Comparison of ENCODE assay signal across 9 mouse cellular contexts in the genomic region with DNA sequence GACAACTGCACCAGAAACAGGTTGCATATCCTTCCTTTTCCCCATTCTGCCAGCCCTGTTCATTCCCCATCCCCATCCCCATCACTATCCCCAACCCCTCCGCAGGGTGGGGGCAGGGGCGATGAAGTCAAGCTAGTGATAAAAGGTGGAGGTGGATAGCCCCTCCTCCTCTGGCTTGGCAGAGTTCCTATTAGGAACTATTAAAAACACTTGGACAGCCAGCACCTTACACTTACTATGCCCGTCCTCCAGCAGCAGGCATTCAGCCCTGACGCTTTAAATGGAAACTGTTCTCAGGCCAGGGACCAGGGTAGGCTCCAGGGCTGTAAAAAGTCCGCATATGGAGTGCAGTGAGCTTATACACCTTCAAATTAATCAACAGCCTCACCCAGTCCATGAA. TPM values are rescaled to one million over a fixed set of nuclear protein-coding genes. Genes with fewer than 3 reads are reported as not detected.
DNase-seq lines count a peak whose midpoint lies in the region; ATAC-seq and TF ChIP-seq lines count a peak whose summit lies in the region.
"Had no signal": no experiment of that assay in that cellular context is flagged by ENCODE, and none has a peak within 500 bp of the region (broad histone marks: within the 10 kb centered on the region; RNA-seq: fewer than 3 reads in every experiment).

No protein-coding gene starts in this region.

- no peaks in the 10 kb centered on the region for H3K36me3 ChIP-seq in intestine, postnatal 0 days (ENCODE audit: control insufficient read depth, insufficient read depth)
- no peaks in the 10 kb centered on the region for H3K36me3 ChIP-seq in neural tube, embryonic 14.5 days (ENCODE audit: control insufficient read depth, insufficient read depth, low read length)

- H3K27me3 ChIP-seq in intestine, postnatal 0 days (replicated peaks; ENCODE audit: control insufficient read depth, insufficient read depth, low read length), result peaks cover 42% of the 10 kb centered on the region
- H3K27me3 ChIP-seq in neural tube, embryonic 14.5 days (ENCODE audit: control insufficient read depth, insufficient read depth, low read length), result peaks cover 14% of the 10 kb centered on the region

- TF ChIP-seq CTCF in layer of hippocampus, adult 2 months (conservative IDR thresholded peaks at IDR 0.05), result no peak
- no peak for TF ChIP-seq CTCF in intestine, postnatal 0 days (IDR thresholded peaks at IDR 0.05; ENCODE audit: low read depth)

- no peak for DNase-seq in layer of hippocampus, adult 2 months (ENCODE audit: low spot score in 2 of 2)
- DNase-seq in layer of hippocampus, adult 9-11 months, result no peak
- DNase-seq in heart, adult 8-10 months (ENCODE audit: low spot score), result peak; percentile 67
- no peak for DNase-seq in right cerebral cortex, postnatal 36 days (ENCODE audit: low spot score in 2 of 2)
- DNase-seq in layer of hippocampus, adult 8-10 months (ENCODE audit: low spot score in 2 of 2), result no peak
- no peak for DNase-seq in thymus, postnatal 36 days

- ATAC-seq in intestine, postnatal 0 days, result no peak
- no peak for ATAC-seq in neural tube, embryonic 14.5 days (ENCODE audit: low read depth)

- peak overlapping the region; percentile 88 for H3K4me3 ChIP-seq in layer of hippocampus, adult 2 months
- peak overlapping the region; percentile 75 for H3K4me3 ChIP-seq in intestine, postnatal 0 days (ENCODE audit: low read depth, low read length)
- peak overlapping the region; percentile 70 for H3K4me3 ChIP-seq in neural tube, embryonic 14.5 days (ENCODE audit: low read depth, low read length)
- H3K4me3 ChIP-seq: megakaryocyte, embryonic 14.5 days had no signal

- 18% methylated on average over 5 of the region's 5 CpGs for WGBS in intestine, postnatal 0 days
- WGBS in neural tube, embryonic 14.5 days, result 5% methylated on average over 5 of the region's 5 CpGs

- peak overlapping the region; percentile 99 for H3K4me2 ChIP-seq in intestine, postnatal 0 days (replicated peaks; ENCODE audit: low read depth)
- peak overlapping the region; percentile 72 for H3K4me2 ChIP-seq in neural tube, embryonic 14.5 days (ENCODE audit: low read depth, low read length)

- peak overlapping the region; percentile 91 for H3K27ac ChIP-seq in layer of hippocampus, adult 2 months
- no peak overlapping the region for H3K27ac ChIP-seq in intestine, postnatal 0 days (ENCODE audit: low read depth, low read length)
- H3K27ac ChIP-seq in neural tube, embryonic 14.5 days (ENCODE audit: low read depth, low read length), result no peak overlapping the region

- 0 out of 2 replicates have a peak, but pooled peaks cover 4% of the 10 kb centered on the region for H3K4me1 ChIP-seq in intestine, postnatal 0 days (replicated peaks; ENCODE audit: control insufficient read depth, insufficient read depth, low read length)
- peaks cover 16% of the 10 kb centered on the region for H3K4me1 ChIP-seq in neural tube, embryonic 14.5 days (ENCODE audit: control insufficient read depth, insufficient read depth, low read length)

- H3K9ac ChIP-seq in intestine, postnatal 0 days (ENCODE audit: low read depth, low read length), result peak overlapping the region; percentile 34; the same call in 1 of the 2 replicates
- H3K9ac ChIP-seq in neural tube, embryonic 14.5 days (replicated peaks; ENCODE audit: low read depth, low read length), result 0 out of 2 replicates have a peak overlapping the region, but pooled peaks have one; percentile 4

- no peaks in the 10 kb centered on the region for H3K9me3 ChIP-seq in intestine, postnatal 0 days (ENCODE audit: control insufficient read depth)
- H3K9me3 ChIP-seq in neural tube, embryonic 14.5 days (ENCODE audit: control insufficient read depth, low read length), result no peaks in the 10 kb centered on the region
- H3K9me3 ChIP-seq: megakaryocyte, embryonic 14.5 days had no signal

RNA-seq across cellular contexts. Expression of gene Tmtc1, which starts 2.3 kb away (rescaled TPM):
- 10 to 100 TPM; 39.8 to 42.0 TPM for total RNA-seq in layer of hippocampus, adult 2 months (2021)
- 100 to 1,000 TPM in 2 of 4 experiments, 10 to 100 TPM in 2; 86.3 to 134 (median 102) TPM for total RNA-seq in heart, adult 8-10 months (2022)
- polyA plus RNA-seq in intestine, postnatal 0 days (2015; fragmentation: Nextera tagmentation; extraction: Ambion mirVana), result 0.81 and 0.88 TPM in 2 replicates
- polyA plus RNA-seq in neural tube, embryonic 14.5 days (2014; fragmentation: Nextera tagmentation; extraction: Ambion mirVana), result 6.2 and 8.5 TPM in 2 replicates
- 10 to 100 TPM; 33.5 to 41.2 (median 37.6) TPM for total RNA-seq in layer of hippocampus, adult 8-10 months (2022)
